Mouse (Mus musculus) G1E (cell line): ENCODE data around the gene Arl6ip4. TPM values are rescaled to one million over a fixed set of nuclear protein-coding genes. Genes with fewer than 3 reads are reported as not detected.

ENCODE experiments used
- ATAC-seq: 2 replicates; pipeline ENCODE4 v1.8.0; 2016; ENCODE audit warnings: mild to moderate bottlenecking; ENCODE audit not compliant: insufficient number of reproducible peaks, poor library complexity, low FRiP score, severe bottlenecking; ENCODE audit errors: extremely low read depth
- DNase-seq: peaks from one replicate; pipeline ENCODE4 v3.0.0; 2012; ENCODE audit warnings: low spot score
- H3K27me3 ChIP-seq: 2 replicates; pipeline ENCODE4 v1.6.1; 2012; ENCODE audit warnings: mild to moderate bottlenecking, low read length, inconsistent platforms; ENCODE audit not compliant: insufficient read depth
- H3K36me3 ChIP-seq: replicated peaks from 2 replicates; pipeline ENCODE3; 2012; ENCODE audit warnings: mild to moderate bottlenecking, inconsistent platforms
- H3K4me1 ChIP-seq: 2 replicates; pipeline ENCODE4 v1.6.1; 2012; ENCODE audit warnings: low read depth, low read length, inconsistent platforms, mixed read lengths; ENCODE audit not compliant: insufficient read depth
- H3K4me3 ChIP-seq: 2 replicates; pipeline ENCODE4 v1.5.1; 2012; ENCODE audit warnings: low read depth, mild to moderate bottlenecking, inconsistent platforms, low read length, moderate library complexity, mixed read lengths
- H3K9me3 ChIP-seq: replicated peaks from 2 replicates; pipeline ENCODE4 v1.6.1; 2012; ENCODE audit warnings: inconsistent platforms
- CTCF ChIP-seq: IDR thresholded peaks from 2 replicates; pipeline ENCODE4 v1.5.1; 2012; ENCODE audit warnings: low read depth, low read length, inconsistent platforms, mixed read lengths
- GATA1 ChIP-seq: IDR thresholded peaks from 2 replicates; pipeline ENCODE4 v1.6.1; 2012; ENCODE audit warnings: borderline replicate concordance, low read length, inconsistent platforms, mixed read lengths
- GATA2 ChIP-seq: IDR thresholded peaks from 2 replicates; pipeline ENCODE4 v1.6.1; 2012; ENCODE audit warnings: low read depth, low read length, inconsistent platforms, borderline replicate concordance
- POLR2AphosphoS5 ChIP-seq: IDR thresholded peaks from 2 replicates; pipeline ENCODE4 v1.6.1; 2012; ENCODE audit warnings: low read depth, low read length, inconsistent platforms; ENCODE audit not compliant: insufficient replicate concordance
- TAL1 ChIP-seq: conservative IDR thresholded peaks from 2 replicates; pipeline ENCODE4 v1.6.1; 2012; ENCODE audit warnings: low read depth, low read length, inconsistent platforms, mixed read lengths
- polyA plus RNA-seq: library from polyadenylated mRNA; stranded (reverse); fragments of >175 nt; gene quantifications from 2 replicates; pipeline ENCODE4 v1.2.3, GENCODE M21; 2012
- total RNA-seq, 2 experiments: library from RNA; stranded (forward) in 1 of 2; stranded (reverse) in 1 of 2; fragments of 200-1000 nt in 1 of 2; fragments of >200 nt in 1 of 2; fragmentation: Nextera tagmentation in 1 of 2; gene quantifications; 2 replicates each; pipeline ENCODE4 v1.2.3; 2014 to 2017

The Arl6ip4 gene
- total and polyA plus RNA-seq, 3 experiments, result 31.4 to 76.9 (median 75.7) TPM

GRCm38 (mm10) chr5:124077241-124077640, 38.6 kb upstream of the Arl6ip4 start:
- Histone ChIP-seq H3K4me1 (peaks cover 65% of the 10 kb centered on the region), H3K4me3 (no peak overlapping the region), H3K9me3 (no peaks in the 10 kb centered on the region), H3K27me3 (peaks cover 24% of the 10 kb centered on the region; the same call in 1 of the 2 replicates), H3K36me3 (no peaks in the 10 kb centered on the region)
- TF ChIP-seq POLR2AphosphoS5, result no peak
- no peak for TF ChIP-seq GATA1
- TF ChIP-seq GATA2, result no peak
- TF ChIP-seq CTCF, result no peak
- no peak for TF ChIP-seq TAL1
- DNase-seq, result no peak
- ATAC-seq, result no peak

- no peak overlapping the region for H3K4me3 ChIP-seq
- ATAC-seq (no peak), DNase-seq (no peak)
- TF ChIP-seq GATA1 (no peak), TAL1 (no peak), CTCF (no peak), GATA2 (no peak), POLR2AphosphoS5 (no peak)
- H3K36me3 ChIP-seq, result no peaks in the 10 kb centered on the region
- no peaks in the 10 kb centered on the region for H3K9me3 ChIP-seq
- peaks cover 29% of the 10 kb centered on the region; the same call in 1 of the 2 replicates for H3K27me3 ChIP-seq
- peaks cover 68% of the 10 kb centered on the region for H3K4me1 ChIP-seq
These were observed 37.9 kb upstream of the Arl6ip4 start for GRCm38 (mm10) chr5:124077856-124078460.

GRCm38 (mm10) chr5:124078794-124079416, 37.0 kb upstream of the Arl6ip4 start:
- Histone ChIP-seq H3K4me1 (peaks cover 61% of the 10 kb centered on the region), H3K9me3 (no peaks in the 10 kb centered on the region), H3K4me3 (no peak overlapping the region), H3K27me3 (peaks cover 33% of the 10 kb centered on the region; the same call in 1 of the 2 replicates), H3K36me3 (no peaks in the 10 kb centered on the region)
- DNase-seq (no peak), ATAC-seq (no peak)
- TF ChIP-seq CTCF (no peak), GATA2 (no peak), POLR2AphosphoS5 (no peak), TAL1 (no peak), GATA1 (no peak)

GRCm38 (mm10) chr5:124079880-124080279, 36.0 kb upstream of the Arl6ip4 start:
- ATAC-seq, result no peak

GRCm38 (mm10) chr5:124082447-124082846, 33.4 kb upstream of the Arl6ip4 start:
- Histone ChIP-seq H3K4me3 (no peak overlapping the region), H3K27me3 (peaks cover 47% of the 10 kb centered on the region), H3K9me3 (no peaks in the 10 kb centered on the region), H3K4me1 (peaks cover 43% of the 10 kb centered on the region), H3K36me3 (no peaks in the 10 kb centered on the region)
- TF ChIP-seq GATA1 (no peak), POLR2AphosphoS5 (no peak), GATA2 (no peak), CTCF (no peak), TAL1 (no peak)
- DNase-seq, result no peak
- ATAC-seq, result no peak

More at GRCm38 (mm10) chr5:124079880-124080279, 36.0 kb upstream of the Arl6ip4 start:
- Histone ChIP-seq H3K4me3 (no peak overlapping the region; the same call in 1 of the 2 replicates), H3K4me1 (peaks cover 61% of the 10 kb centered on the region), H3K36me3 (no peaks in the 10 kb centered on the region), H3K27me3 (peaks cover 33% of the 10 kb centered on the region; the same call in 1 of the 2 replicates), H3K9me3 (no peaks in the 10 kb centered on the region)
- no peak for DNase-seq
- TF ChIP-seq TAL1, result no peak
- TF ChIP-seq GATA1, result no peak

- no peak for ATAC-seq
- Histone ChIP-seq H3K4me1 (peaks cover 40% of the 10 kb centered on the region), H3K36me3 (no peaks in the 10 kb centered on the region), H3K27me3 (peaks cover 48% of the 10 kb centered on the region), H3K4me3 (no peak overlapping the region), H3K9me3 (no peaks in the 10 kb centered on the region)
- TF ChIP-seq CTCF (no peak), GATA1 (no peak), GATA2 (no peak), TAL1 (no peak), POLR2AphosphoS5 (no peak)
- DNase-seq, result no peak
These were observed 32.8 kb upstream of the Arl6ip4 start for GRCm38 (mm10) chr5:124082941-124083688.
